Mouse (Mus musculus) limb, embryonic 13.5 days (tissue): ENCODE results near the gene Szt2. TPM values are rescaled to one million over a fixed set of nuclear protein-coding genes. Genes with fewer than 3 reads are reported as not detected.

ENCODE experiments used
- ATAC-seq: fragments of 200-750 bp; cut with Nextera tagmentation; 2 replicates; pipeline ENCODE4 v1.8.0; 2017; ENCODE audit warnings: low read depth, moderate number of reproducible peaks, moderate TSS enrichment; ENCODE audit not compliant: low FRiP score
- H3K27ac ChIP-seq: fragments of 300-500 bp; sonication (generic); 2 replicates; pipeline ENCODE4 v1.5.1; 2015; ENCODE audit warnings: inconsistent platforms, mild to moderate bottlenecking, moderate library complexity
- H3K27me3 ChIP-seq: fragments of 300-500 bp; sonication (generic); 2 replicates; pipeline ENCODE4 v1.6.1; 2015; ENCODE audit warnings: mild to moderate bottlenecking, inconsistent platforms
- H3K36me3 ChIP-seq: fragments of 300-500 bp; sonication (generic); 2 replicates; pipeline ENCODE4 v1.6.1; 2015; ENCODE audit warnings: inconsistent platforms, mild to moderate bottlenecking, moderate library complexity
- H3K4me1 ChIP-seq: fragments of 300-500 bp; sonication (generic); 2 replicates; pipeline ENCODE4 v1.6.1; 2015; ENCODE audit warnings: inconsistent platforms
- H3K4me2 ChIP-seq: fragments of 300-500 bp; sonication (generic); replicated peaks from 2 replicates; pipeline ENCODE4 v1.6.1; 2015; ENCODE audit warnings: inconsistent platforms, mild to moderate bottlenecking, moderate library complexity
- H3K4me3 ChIP-seq: fragments of 300-500 bp; sonication (generic); 2 replicates; pipeline ENCODE4 v1.5.1; 2015; ENCODE audit warnings: moderate library complexity, mild to moderate bottlenecking, inconsistent platforms
- H3K9ac ChIP-seq: fragments of 300-500 bp; sonication (generic); 2 replicates; pipeline ENCODE4 v1.6.1; 2015; ENCODE audit warnings: mild to moderate bottlenecking, inconsistent platforms
- H3K9me3 ChIP-seq: fragments of 300-500 bp; sonication (generic); 2 replicates; pipeline ENCODE4 v1.6.1; 2016; ENCODE audit warnings: inconsistent platforms
- WGBS: fragments of 180-500 bp; shearing (Covaris S2); methylation state at CpG from one replicate; pipeline ENCODE4 v1.1.7; 2015; 5-methylcytosine and 5-hydroxymethylcytosine counted together
- polyA plus RNA-seq: library from polyadenylated mRNA; unstranded; fragments of >200 nt; fragmentation: Nextera tagmentation; extraction: Ambion mirVana; gene quantifications from 2 replicates; pipeline ENCODE4 v1.2.1, GENCODE M21; 2015

Gene Szt2
- polyA plus RNA-seq, 1 experiment from 2014 or later = 10.6 TPM

DNA sequence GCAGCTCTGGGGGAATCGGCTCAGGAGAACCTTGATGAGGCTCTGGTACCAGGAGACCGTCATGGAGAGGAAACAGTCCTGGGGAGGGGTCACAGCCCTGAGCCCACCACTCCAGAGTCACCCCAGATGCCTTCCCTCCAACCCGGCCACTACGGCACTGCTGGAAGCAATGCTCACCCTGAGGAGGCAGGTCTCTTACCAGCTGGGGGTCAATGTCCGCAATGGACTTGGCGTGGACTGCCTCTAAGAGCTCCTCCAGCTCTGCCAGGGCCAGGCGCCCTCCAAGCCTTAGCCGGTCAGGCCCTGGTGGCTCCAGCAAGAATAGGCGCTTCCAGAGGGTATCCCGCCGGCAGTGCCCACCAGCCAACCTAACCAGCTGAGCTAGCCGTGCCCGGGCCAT is 44.4 kb downstream of the Szt2 start:
- no peaks in the 10 kb centered on the region for H3K27me3 ChIP-seq
- no peak overlapping the region for H3K27ac ChIP-seq
- 96% methylated on average over 13 of the region's 13 CpGs for WGBS
- no peak overlapping the region for H3K4me3 ChIP-seq
- H3K4me2 ChIP-seq = no peak overlapping the region
- no peak for ATAC-seq
- no peaks in the 10 kb centered on the region for H3K9me3 ChIP-seq
- H3K9ac ChIP-seq = no peak overlapping the region
- H3K4me1 ChIP-seq = peaks cover 10% of the 10 kb centered on the region
- H3K36me3 ChIP-seq = peaks cover 81% of the 10 kb centered on the region

DNA sequence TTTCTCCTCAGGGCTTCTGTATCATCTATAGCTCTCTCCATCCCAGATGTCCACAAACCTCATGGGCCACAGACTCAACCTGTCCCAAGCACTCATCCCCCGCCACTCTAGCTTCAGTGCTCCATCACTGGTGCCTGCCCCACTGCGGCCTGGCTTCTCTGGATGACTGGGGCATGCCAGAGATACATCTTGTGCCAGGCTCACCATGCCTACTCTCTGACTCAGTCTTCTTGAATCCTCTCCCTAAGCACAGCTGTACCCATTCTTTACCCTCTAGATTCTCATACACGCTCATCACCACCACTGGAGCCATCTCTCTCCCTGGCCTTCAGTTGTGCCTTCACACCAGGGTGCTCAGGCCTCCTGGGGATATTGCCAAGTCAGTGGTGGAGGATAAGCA is 45.1 kb downstream of the Szt2 start:
- no peak overlapping the region for H3K27ac ChIP-seq
- H3K4me1 ChIP-seq = peaks cover 14% of the 10 kb centered on the region
- H3K4me3 ChIP-seq = no peak overlapping the region
- no peaks in the 10 kb centered on the region for H3K9me3 ChIP-seq
- ATAC-seq = no peak
- no peak overlapping the region for H3K4me2 ChIP-seq
- H3K27me3 ChIP-seq = no peaks in the 10 kb centered on the region
- WGBS = 97% methylated on average over 3 of the region's 3 CpGs
- H3K9ac ChIP-seq = no peak overlapping the region
- peaks cover 74% of the 10 kb centered on the region for H3K36me3 ChIP-seq

DNA sequence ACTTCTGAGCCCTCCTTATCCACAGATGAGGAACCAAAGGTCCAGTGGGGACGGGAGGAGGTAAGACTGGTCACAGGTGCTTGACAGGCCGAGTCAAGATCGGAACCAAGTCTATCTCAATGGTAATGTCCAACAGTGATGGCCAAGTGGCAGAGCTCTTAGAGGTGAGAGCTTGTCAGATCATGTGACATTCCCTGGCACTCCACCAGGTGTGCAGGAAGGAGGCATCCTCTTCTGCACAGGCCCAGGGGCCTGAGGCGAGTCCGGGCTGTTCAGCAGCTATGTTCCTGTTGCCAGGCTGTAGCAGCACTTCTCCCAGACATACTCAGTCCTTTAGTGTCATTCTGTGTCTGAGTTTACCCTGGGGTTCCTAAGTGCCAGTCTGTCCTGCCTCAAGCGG is 46.2 kb downstream of the Szt2 start:
- H3K9me3 ChIP-seq = no peaks in the 10 kb centered on the region
- peaks cover 63% of the 10 kb centered on the region for H3K36me3 ChIP-seq
- WGBS = 87% methylated on average over 6 of the region's 6 CpGs
- H3K4me1 ChIP-seq = peaks cover 14% of the 10 kb centered on the region
- no peak overlapping the region for H3K9ac ChIP-seq
- no peak overlapping the region for H3K4me2 ChIP-seq
- H3K27ac ChIP-seq = no peak overlapping the region
- no peak for ATAC-seq
- no peak overlapping the region for H3K4me3 ChIP-seq
- H3K27me3 ChIP-seq = no peaks in the 10 kb centered on the region

DNA sequence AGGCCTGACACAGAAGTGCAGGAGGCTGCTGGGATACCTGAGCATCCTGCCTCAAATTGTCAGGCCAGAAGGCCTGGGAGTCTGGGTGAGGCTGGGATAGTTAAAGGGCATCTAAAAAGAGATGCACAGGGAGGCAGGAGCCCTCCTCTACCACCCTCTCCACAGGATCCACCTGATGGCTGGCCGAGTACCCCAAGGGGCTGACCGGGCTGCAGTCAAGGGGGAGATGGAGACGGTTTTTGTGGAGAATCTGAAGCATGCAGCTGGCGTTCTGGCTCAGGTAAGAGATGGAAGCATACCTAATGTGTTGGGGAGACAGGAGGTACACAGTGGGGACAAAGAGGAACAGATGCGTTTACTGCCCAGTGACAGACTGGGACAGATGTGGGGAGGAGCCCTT is 47.6 kb downstream of the Szt2 start:
- H3K4me1 ChIP-seq = peaks cover 14% of the 10 kb centered on the region
- WGBS = 86% methylated on average over 5 of the region's 5 CpGs
- peaks cover 53% of the 10 kb centered on the region for H3K36me3 ChIP-seq
- no peaks in the 10 kb centered on the region for H3K9me3 ChIP-seq
- H3K27me3 ChIP-seq = no peaks in the 10 kb centered on the region
- no peak overlapping the region for H3K4me2 ChIP-seq
- no peak for ATAC-seq
- no peak overlapping the region for H3K4me3 ChIP-seq
- H3K9ac ChIP-seq = no peak overlapping the region
- H3K27ac ChIP-seq = no peak overlapping the region

DNA sequence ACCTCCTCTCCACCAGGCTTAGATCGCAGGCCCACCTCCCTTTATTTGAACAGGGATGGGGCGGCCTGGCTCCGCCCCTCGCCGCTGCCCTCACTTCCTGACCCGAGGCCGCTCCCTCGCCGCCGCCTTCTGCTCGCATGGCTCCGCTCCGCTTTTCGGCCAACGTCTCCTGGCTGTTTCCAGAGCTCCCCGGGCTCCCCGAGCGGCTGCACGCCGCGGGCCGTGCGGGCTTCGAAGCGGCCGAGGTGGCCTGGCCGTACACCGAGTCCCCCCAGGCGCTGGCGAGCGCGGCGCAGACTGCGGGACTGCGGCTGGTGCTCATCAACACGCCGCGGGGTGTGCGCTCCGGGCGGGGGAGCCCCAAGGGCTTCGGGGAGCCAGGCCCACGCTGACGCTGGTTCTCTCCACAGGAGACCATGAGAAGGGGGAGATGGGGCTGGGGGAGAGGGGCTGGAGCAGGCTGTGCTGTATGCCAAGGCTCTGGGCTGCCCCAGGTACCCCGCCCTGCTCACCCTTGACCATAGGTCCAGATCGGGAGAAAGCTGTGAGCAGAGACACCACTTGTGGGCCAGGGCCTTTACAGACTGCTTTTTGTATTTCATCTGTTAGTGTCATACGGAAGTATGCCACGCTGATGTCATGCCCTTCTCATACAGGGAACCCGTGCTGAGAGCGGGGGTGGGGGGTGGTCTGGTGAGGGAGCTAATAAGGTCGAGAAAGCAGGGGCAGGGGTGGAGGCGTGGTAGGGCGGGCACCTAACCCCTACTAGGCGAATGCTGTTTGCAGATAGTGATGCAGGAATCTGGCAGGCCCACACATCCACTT is 49.0 kb downstream of the Szt2 start:
- peak overlapping the region; percentile 75 for H3K4me3 ChIP-seq
- H3K27ac ChIP-seq = peak overlapping the region; percentile 89
- peak overlapping the region; percentile 95 for H3K4me2 ChIP-seq
- no peaks in the 10 kb centered on the region for H3K9me3 ChIP-seq
- peak overlapping the region; percentile 90 for H3K9ac ChIP-seq
- peaks cover 14% of the 10 kb centered on the region for H3K4me1 ChIP-seq
- H3K36me3 ChIP-seq = peaks cover 39% of the 10 kb centered on the region
- ATAC-seq = peak; percentile 84
- no peaks in the 10 kb centered on the region for H3K27me3 ChIP-seq
- under 1% methylated on average over 52 of the region's 54 CpGs for WGBS

DNA sequence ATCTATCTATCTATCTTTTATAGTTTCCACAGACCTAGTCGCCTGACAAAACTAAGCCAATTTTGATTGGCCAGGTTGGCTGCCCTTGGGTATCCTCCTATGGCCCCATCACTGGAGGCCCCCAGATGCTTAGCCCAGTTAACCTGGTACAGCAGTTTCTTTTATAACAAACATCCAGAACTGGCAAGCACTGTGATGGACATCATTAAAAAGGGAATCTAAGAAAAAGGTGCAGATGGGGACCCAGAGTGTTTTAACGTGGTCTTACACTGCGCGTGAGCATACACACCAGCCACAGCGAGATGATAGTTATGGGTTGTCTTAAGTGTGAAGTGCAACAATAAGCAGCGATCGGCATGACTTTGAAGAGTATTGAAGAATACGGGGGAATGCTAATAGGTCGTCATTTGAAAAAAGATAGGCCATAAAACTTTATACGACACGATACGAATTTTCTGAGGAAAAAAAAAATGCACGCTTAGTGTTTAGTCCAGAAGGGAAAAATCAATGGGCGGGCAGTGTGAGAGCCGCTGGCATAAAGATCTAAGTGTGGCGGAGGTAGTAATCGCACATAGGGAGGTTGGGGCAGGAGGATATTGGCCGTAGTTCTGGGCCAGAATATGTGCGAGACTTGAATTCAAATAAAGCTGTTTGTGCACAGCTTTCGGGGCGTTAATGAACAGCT is 49.7 kb downstream of the Szt2 start:
- no peaks in the 10 kb centered on the region for H3K9me3 ChIP-seq
- H3K36me3 ChIP-seq = peaks cover 32% of the 10 kb centered on the region
- peak overlapping the region; percentile 89 for H3K27ac ChIP-seq
- H3K4me2 ChIP-seq = peak overlapping the region; percentile 95
- peak overlapping the region; percentile 90 for H3K9ac ChIP-seq
- H3K4me1 ChIP-seq = peaks cover 14% of the 10 kb centered on the region
- no peaks in the 10 kb centered on the region for H3K27me3 ChIP-seq
- WGBS = 13% methylated on average over 21 of the region's 21 CpGs
- ATAC-seq = peak; percentile 20; the same call in 1 of the 2 replicates
- peak overlapping the region; percentile 75 for H3K4me3 ChIP-seq

DNA sequence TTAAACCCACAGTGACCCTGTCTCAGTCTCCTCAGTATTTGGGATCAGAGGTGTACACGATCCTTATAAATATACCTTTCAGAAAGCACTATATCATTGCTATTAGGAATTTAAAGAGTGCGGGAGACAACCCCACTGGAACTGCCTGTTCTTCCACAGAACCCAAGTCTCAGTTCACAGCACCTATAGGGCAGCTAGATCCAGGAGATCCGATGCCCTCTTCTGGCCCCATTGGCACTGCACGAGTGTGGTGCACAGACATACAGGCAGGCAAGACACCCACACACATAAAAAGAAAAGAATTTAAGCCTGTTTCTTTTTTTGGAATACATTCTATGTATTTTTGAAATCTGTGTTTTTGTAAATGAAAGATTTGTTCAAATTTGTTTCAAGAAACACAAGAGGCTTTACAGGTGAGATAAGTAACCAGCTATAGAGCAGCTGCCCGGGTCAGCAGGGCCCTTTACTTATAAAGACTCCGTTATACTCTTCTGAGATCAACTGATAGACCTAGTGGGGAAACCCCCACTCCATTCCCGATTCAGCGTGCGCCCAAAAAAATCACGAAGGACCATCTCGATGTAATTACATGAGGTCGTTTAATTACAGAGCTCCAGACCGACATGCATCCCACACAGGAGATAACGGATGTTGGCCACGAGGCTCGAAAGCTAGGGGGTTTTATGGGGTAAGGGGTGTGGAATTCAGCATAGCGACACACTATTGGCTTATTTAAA is 50.7 kb downstream of the Szt2 start:
- Histone ChIP-seq H3K27ac (no peak overlapping the region), H3K4me2 (no peak overlapping the region), H3K4me3 (no peak overlapping the region), H3K36me3 (peaks cover 21% of the 10 kb centered on the region), H3K4me1 (peaks cover 14% of the 10 kb centered on the region), H3K9ac (no peak overlapping the region), H3K9me3 (no peaks in the 10 kb centered on the region), H3K27me3 (no peaks in the 10 kb centered on the region)
- WGBS = 79% methylated on average over 17 of the region's 17 CpGs
- no peak for ATAC-seq

DNA sequence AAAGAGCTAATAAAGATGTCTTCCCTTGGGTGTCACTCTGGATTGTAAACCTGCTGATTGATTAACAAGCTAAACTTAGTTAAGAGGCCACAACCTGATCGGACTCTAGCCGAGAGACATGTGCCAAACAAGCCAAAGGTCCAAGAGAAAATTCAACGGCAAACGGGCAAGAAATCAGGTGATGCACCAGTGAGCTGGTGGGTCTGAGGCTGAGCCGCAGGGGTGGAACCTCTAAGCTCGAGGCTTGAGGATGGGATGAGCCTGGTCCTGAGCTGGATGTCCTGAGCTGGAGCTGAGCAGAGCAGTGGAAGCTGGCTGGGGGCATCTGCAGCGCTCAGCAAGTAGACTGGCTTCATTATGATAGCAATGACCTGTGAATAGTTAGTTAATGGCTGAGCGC is 51.6 kb downstream of the Szt2 start:
- Histone ChIP-seq H3K36me3 (peaks cover 13% of the 10 kb centered on the region), H3K4me2 (no peak overlapping the region), H3K9ac (no peak overlapping the region), H3K27me3 (no peaks in the 10 kb centered on the region), H3K9me3 (no peaks in the 10 kb centered on the region), H3K4me3 (no peak overlapping the region), H3K27ac (no peak overlapping the region), H3K4me1 (peaks cover 14% of the 10 kb centered on the region)
- 73% methylated on average over 8 of the region's 8 CpGs for WGBS
- no peak for ATAC-seq

DNA sequence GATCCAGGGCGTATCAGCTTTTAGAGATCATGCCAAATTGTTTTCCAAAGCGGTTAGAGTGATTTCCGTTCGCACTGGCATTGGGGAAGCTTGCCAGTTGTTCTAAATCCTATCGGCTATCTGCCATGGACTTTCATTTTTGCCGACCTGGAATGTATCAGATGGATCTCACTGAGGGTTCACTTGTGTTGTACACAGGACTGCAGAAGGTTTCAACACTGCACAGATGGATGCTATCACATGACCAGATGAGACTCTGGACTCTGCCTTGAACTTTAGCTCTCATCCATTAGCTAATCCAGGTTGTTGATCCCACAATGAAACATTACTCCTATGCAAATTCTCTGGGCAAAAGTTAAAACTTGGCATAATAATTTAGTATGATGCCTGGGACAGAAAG is 52.3 kb downstream of the Szt2 start:
- H3K27me3 ChIP-seq = no peaks in the 10 kb centered on the region
- no peaks in the 10 kb centered on the region for H3K9me3 ChIP-seq
- no peak overlapping the region for H3K9ac ChIP-seq
- H3K27ac ChIP-seq = no peak overlapping the region
- H3K4me2 ChIP-seq = no peak overlapping the region
- H3K4me3 ChIP-seq = no peak overlapping the region
- no peak for ATAC-seq
- H3K4me1 ChIP-seq = peaks cover 14% of the 10 kb centered on the region
- WGBS = 82% methylated on average over 6 of the region's 6 CpGs
- peaks cover 5% of the 10 kb centered on the region; the same call in 1 of the 2 replicates for H3K36me3 ChIP-seq

DNA sequence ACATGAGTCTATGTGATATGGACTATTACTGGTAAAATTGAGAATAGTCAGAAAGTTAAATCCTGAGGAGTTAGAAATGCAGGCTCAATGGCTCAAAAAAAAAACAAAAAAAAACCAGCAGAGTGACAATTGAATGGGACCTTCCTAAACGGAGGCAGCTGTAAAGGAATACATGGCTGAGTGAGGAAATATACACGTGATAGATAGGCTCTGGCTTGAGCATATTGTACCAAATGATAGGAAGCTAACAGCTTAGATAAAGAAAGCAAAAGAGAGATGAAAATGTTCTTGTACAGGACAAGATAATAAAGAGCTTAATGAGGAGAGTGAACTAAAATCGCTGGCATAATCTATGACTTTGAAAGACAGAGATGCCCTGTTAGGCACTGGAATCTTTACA is 54.8 kb downstream of the Szt2 start:
- WGBS = 80% methylated on average over 3 of the region's 3 CpGs
- H3K4me1 ChIP-seq = peaks cover 3% of the 10 kb centered on the region; the same call in 1 of the 2 replicates
- H3K9me3 ChIP-seq = no peaks in the 10 kb centered on the region
- H3K9ac ChIP-seq = no peak overlapping the region
- H3K27me3 ChIP-seq = no peaks in the 10 kb centered on the region
- no peak for ATAC-seq
- no peak overlapping the region for H3K4me3 ChIP-seq
- no peak overlapping the region for H3K4me2 ChIP-seq
- no peak overlapping the region for H3K27ac ChIP-seq
- H3K36me3 ChIP-seq = no peaks in the 10 kb centered on the region

DNA sequence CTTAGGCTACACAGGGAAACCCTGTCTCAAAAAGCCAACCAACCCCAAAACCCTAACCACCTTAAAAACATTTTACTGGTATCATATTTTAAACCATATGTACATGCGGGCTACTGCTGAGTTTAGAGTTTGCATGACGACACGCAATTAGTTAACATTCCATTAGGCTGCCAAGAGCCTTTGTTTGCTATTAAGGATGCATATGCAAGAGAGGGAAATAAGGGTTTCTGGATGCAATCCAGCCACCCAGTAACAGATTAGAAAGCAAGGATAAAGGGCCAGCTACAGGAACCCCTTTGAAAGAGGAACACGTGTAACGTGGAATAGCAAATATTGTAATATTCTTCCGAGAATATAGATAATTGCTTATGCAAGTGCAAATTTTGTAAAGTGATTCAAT is 55.4 kb downstream of the Szt2 start:
- Histone ChIP-seq H3K4me2 (no peak overlapping the region), H3K9ac (no peak overlapping the region), H3K9me3 (no peaks in the 10 kb centered on the region), H3K4me1 (no peaks in the 10 kb centered on the region), H3K36me3 (no peaks in the 10 kb centered on the region), H3K27me3 (no peaks in the 10 kb centered on the region), H3K4me3 (no peak overlapping the region), H3K27ac (no peak overlapping the region)
- 83% methylated on average over 6 of the region's 6 CpGs for WGBS
- no peak for ATAC-seq

DNA sequence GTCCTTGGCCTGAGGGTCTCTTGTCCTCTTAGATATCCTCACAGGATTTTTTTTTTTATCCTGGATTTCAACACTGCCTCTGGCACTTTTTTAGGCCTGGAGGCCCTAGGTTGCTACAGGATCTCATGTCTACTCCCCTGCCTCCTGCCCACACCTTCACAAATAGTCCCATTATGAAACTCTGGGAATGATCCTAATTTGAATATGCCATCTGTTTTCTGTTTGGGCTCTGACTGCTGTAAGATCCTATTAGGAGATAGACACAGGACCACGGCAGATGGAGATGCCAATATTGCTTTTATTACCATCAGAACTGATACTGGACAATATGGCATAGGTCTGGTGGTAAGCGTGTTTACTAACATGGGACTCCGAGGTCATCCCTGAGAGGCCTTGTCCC is 57.2 kb downstream of the Szt2 start:
- H3K4me2 ChIP-seq = no peak overlapping the region
- no peak overlapping the region for H3K27ac ChIP-seq
- no peaks in the 10 kb centered on the region for H3K36me3 ChIP-seq
- no peak for ATAC-seq
- H3K9ac ChIP-seq = no peak overlapping the region
- peaks cover 14% of the 10 kb centered on the region for H3K4me1 ChIP-seq
- H3K9me3 ChIP-seq = no peaks in the 10 kb centered on the region
- WGBS = 73% methylated on average over 3 of the region's 3 CpGs
- no peak overlapping the region for H3K4me3 ChIP-seq
- no peaks in the 10 kb centered on the region for H3K27me3 ChIP-seq
